Mouse (Mus musculus) kidney, embryonic 16.5 days (tissue): Measurements from ENCODE around the gene Fthl17d. TPM values are rescaled to one million over a fixed set of nuclear protein-coding genes. Genes with fewer than 3 reads are reported as not detected.
"Not testable (repeated sequence)": the region's sequence is repeated elsewhere in the genome, so short reads cannot be mapped to it uniquely, and the experiment has no call there.

ENCODE experiments used
- ATAC-seq: fragments of 200-750 bp; cut with Nextera tagmentation; 2 replicates; pipeline ENCODE4 v1.8.0; 2017; ENCODE audit warnings: moderate TSS enrichment; ENCODE audit not compliant: low FRiP score, low TSS enrichment
- H3K27ac ChIP-seq: fragments of 300-500 bp; sonication (generic); 2 replicates; pipeline ENCODE4 v1.5.1; 2014; ENCODE audit warnings: low read length
- H3K27me3 ChIP-seq: fragments of 300-500 bp; sonication (generic); 2 replicates; pipeline ENCODE4 v1.6.1; 2014; ENCODE audit warnings: low read length, control low read depth, mixed read lengths; ENCODE audit not compliant: insufficient read depth
- H3K36me3 ChIP-seq: fragments of 300-500 bp; sonication (generic); 2 replicates; pipeline ENCODE4 v1.6.1; 2014; ENCODE audit warnings: low read length, control low read depth, mixed read lengths; ENCODE audit not compliant: insufficient read depth
- H3K4me1 ChIP-seq: fragments of 300-500 bp; sonication (generic); 2 replicates; pipeline ENCODE4 v1.6.1; 2014; ENCODE audit warnings: low read length, control low read depth, mixed read lengths; ENCODE audit not compliant: insufficient read depth
- H3K4me2 ChIP-seq: fragments of 300-500 bp; sonication (generic); replicated peaks from 2 replicates; pipeline ENCODE4 v1.6.1; 2014; ENCODE audit warnings: low read depth, low read length
- H3K4me3 ChIP-seq: fragments of 300-500 bp; sonication (generic); 2 replicates; pipeline ENCODE4 v1.5.1; 2014; ENCODE audit warnings: mild to moderate bottlenecking, low read length
- H3K9ac ChIP-seq: fragments of 300-500 bp; sonication (generic); replicated peaks from 2 replicates; pipeline ENCODE4 v1.6.1; 2014; ENCODE audit warnings: low read length
- H3K9me3 ChIP-seq: fragments of 300-500 bp; sonication (generic); 2 replicates; pipeline ENCODE4 v1.6.1; 2016; ENCODE audit warnings: low read length, control low read depth
- WGBS: fragments of 180-500 bp; shearing (Covaris S2); extraction: QIAGEN DNeasy Blood & Tissue Kit; methylation state at CpG from one replicate; pipeline ENCODE4 v1.1.7; 2014; 5-methylcytosine and 5-hydroxymethylcytosine counted together
- polyA plus RNA-seq: library from polyadenylated mRNA; unstranded; fragments of >200 nt; fragmentation: Nextera tagmentation; extraction: Ambion mirVana; gene quantifications from 2 replicates; pipeline ENCODE4 v1.2.1, GENCODE M21; 2015

The Fthl17d gene
- polyA plus RNA-seq = not detected in 2 replicates

GRCm38 (mm10) chrX:8986655-8987054 is at the start of gene Fthl17d:
TSS of gene Fthl17d (minus strand) at chrX:8986755.
- not testable (repeated sequence) for H3K27me3 ChIP-seq, H3K4me2 ChIP-seq, H3K9ac ChIP-seq, H3K36me3 ChIP-seq, ATAC-seq, H3K27ac ChIP-seq, H3K4me1 ChIP-seq, H3K9me3 ChIP-seq, H3K4me3 ChIP-seq
- WGBS = no CpG with 5 or more reads among the region's 9 CpGs

- not testable (repeated sequence) for H3K4me2 ChIP-seq, H3K9ac ChIP-seq, ATAC-seq, H3K27ac ChIP-seq, H3K36me3 ChIP-seq, H3K4me1 ChIP-seq, H3K27me3 ChIP-seq, H3K4me3 ChIP-seq, H3K9me3 ChIP-seq
- 100% methylated on average over 1 of the region's 10 CpGs for WGBS
Measured at GRCm38 (mm10) chrX:9033193-9033592, 46.6 kb upstream of the Fthl17d start, which contains the start of gene Fthl17e. TSS of gene Fthl17e (plus strand) at chrX:9033493.

DNA sequence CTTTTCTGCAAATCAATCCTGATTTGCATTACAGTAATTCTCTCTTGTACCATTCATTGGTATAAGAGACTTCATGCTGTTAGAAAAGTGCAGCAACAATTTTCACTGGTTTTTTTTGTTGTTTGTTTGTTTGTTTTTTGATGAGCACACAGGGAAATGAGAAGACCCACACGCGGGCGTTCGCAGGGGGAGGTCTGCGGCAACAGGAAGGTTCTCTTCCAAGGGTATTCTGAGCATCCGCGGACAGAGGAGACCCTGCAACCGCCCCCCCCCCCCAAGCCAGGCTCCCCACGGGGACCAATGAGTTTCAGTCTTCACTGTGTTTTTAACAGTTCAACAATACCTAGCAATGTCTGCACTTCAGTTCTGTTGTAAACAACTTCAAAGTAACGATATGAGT is 32.9 kb upstream of the Fthl17d start:
- no peak for ATAC-seq
- Histone ChIP-seq H3K36me3 (no peaks in the 10 kb centered on the region), H3K9ac (no peak overlapping the region), H3K9me3 (no peaks in the 10 kb centered on the region), H3K4me2 (no peak overlapping the region), H3K27me3 (no peaks in the 10 kb centered on the region), H3K4me3 (no peak overlapping the region), H3K27ac (no peak overlapping the region), H3K4me1 (no peaks in the 10 kb centered on the region)
- 66% methylated on average over 10 of the region's 10 CpGs for WGBS

- H3K4me1 ChIP-seq = no peaks in the 10 kb centered on the region
- H3K4me3 ChIP-seq = no peak overlapping the region
- H3K27ac ChIP-seq = no peak overlapping the region
- no peaks in the 10 kb centered on the region for H3K27me3 ChIP-seq
- no peak for ATAC-seq
- 59% methylated on average over 1 of the region's 1 CpGs for WGBS
- H3K36me3 ChIP-seq = no peaks in the 10 kb centered on the region
- H3K9ac ChIP-seq = no peak overlapping the region
- no peaks in the 10 kb centered on the region for H3K9me3 ChIP-seq
- H3K4me2 ChIP-seq = no peak overlapping the region
Measured at GRCm38 (mm10) chrX:9016079-9016478, 29.5 kb upstream of the Fthl17d start.

GRCm38 (mm10) chrX:8976459-8976858 is 10.1 kb downstream of the Fthl17d start, which contains the start of gene Fthl17c:
TSS of gene Fthl17c (minus strand) at chrX:8976559.
- not testable (repeated sequence) for H3K9ac ChIP-seq, H3K4me1 ChIP-seq, H3K27ac ChIP-seq, ATAC-seq, H3K4me2 ChIP-seq, H3K36me3 ChIP-seq, H3K9me3 ChIP-seq, H3K27me3 ChIP-seq, H3K4me3 ChIP-seq
- no CpG with 5 or more reads among the region's 11 CpGs for WGBS

GRCm38 (mm10) chrX:8964618-8965017 is 21.9 kb downstream of the Fthl17d start:
- H3K9ac ChIP-seq, H3K9me3 ChIP-seq, H3K27ac ChIP-seq, ATAC-seq, H3K4me2 ChIP-seq, H3K4me3 ChIP-seq, H3K4me1 ChIP-seq, H3K27me3 ChIP-seq, H3K36me3 ChIP-seq: not testable (repeated sequence)
- 30% methylated on average over 4 of the region's 4 CpGs for WGBS

DNA sequence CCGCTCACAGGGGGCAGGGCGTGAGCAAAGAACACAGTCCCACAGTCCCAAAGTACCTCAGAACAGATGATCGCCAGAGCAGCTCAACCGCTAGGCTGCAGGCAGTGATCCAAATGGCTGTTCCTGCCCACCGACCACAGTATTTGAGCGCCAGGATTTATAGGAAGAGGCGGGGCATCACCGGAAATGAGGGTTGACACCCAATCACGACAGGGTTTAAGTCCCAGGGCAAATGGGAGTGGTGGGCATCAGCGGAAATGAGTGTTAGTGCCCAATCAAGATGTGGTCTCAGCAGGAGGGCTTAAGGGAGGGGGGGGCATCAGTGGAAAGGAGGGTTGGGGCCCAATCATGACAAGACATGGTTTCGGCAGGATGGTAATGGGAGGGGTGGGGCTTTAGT is 23.7 kb downstream of the Fthl17d start, which contains the start of gene Fthl17b:
Fthl17b (minus strand) TSS at position 101 of the 400 bp plus-strand sequence.
- not testable (repeated sequence) for H3K4me2 ChIP-seq, H3K4me3 ChIP-seq, H3K36me3 ChIP-seq, ATAC-seq, H3K9ac ChIP-seq, H3K4me1 ChIP-seq, H3K9me3 ChIP-seq, H3K27me3 ChIP-seq, H3K27ac ChIP-seq
- 93% methylated on average over 3 of the region's 11 CpGs for WGBS

DNA sequence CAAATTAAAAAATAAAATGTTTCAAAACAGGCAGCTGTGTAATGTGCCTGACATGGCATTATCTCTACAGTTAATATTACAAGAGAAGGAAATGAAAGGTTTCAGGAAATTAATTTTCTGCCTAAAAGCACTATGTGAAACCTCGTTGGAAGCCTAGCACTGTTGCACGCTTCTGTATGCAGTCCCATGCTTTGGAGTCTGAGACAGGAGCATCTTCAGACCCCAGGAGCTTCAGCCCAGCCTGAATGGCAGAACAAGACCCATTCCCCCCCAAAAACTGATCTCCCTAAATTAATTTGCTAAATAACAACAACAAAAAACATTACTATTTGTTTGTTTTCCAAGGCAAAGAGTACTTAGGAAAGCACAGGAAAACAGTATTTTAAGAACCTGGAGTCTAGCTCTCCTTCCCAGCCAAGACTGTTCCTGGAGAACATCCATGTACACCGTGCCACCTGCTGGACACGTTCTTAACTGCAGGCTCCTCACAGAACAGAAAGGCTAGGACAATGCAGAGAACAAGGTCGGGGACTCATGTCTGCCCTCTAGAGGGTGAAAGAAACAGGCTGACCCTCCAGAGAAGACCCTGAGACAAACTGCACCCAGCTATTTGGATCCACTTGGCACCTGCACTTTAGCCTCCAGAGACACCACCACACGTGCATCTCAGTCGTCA is 38.3 kb downstream of the Fthl17d start:
- WGBS = 20% methylated on average over 6 of the region's 7 CpGs
- peak; percentile 76 for ATAC-seq

GRCm38 (mm10) chrX:8944041-8944440 is 42.5 kb downstream of the Fthl17d start:
- H3K4me1 ChIP-seq = no peaks in the 10 kb centered on the region
- no peak overlapping the region for H3K4me2 ChIP-seq
- H3K4me3 ChIP-seq = no peak overlapping the region
- no peak overlapping the region for H3K27ac ChIP-seq
- 82% methylated on average over 8 of the region's 8 CpGs for WGBS
- no peak overlapping the region for H3K9ac ChIP-seq
- H3K36me3 ChIP-seq = no peaks in the 10 kb centered on the region
- H3K27me3 ChIP-seq = no peaks in the 10 kb centered on the region
- no peak for ATAC-seq
- no peaks in the 10 kb centered on the region for H3K9me3 ChIP-seq

More for the DNA sequence above, 38.3 kb downstream of the Fthl17d start:
- not testable (repeated sequence) for H3K4me2 ChIP-seq, H3K27ac ChIP-seq, H3K36me3 ChIP-seq, H3K4me1 ChIP-seq, H3K9me3 ChIP-seq, H3K9ac ChIP-seq, H3K4me3 ChIP-seq, H3K27me3 ChIP-seq
